Comparison of ENCODE assay signal across 8 mouse cellular contexts in genomic region chr6:77979241-77979961, GRCm38 (mm10). TPM values are rescaled to one million over a fixed set of nuclear protein-coding genes. Genes with fewer than 3 reads are reported as not detected.
A peak's percentile ranks its signal among the peaks of the same experiment; 100 is the strongest.
DNase-seq lines count a peak whose midpoint lies in the region; ATAC-seq and TF ChIP-seq lines count a peak whose summit lies in the region.

Gene Ctnna2 (minus strand): TSS chr6:77979699.

- H3K27me3 ChIP-seq in intestine, postnatal 0 days (replicated peaks; ENCODE audit: control insufficient read depth, insufficient read depth, low read length): no peaks in the 10 kb centered on the region; the same call in 1 of the 2 replicates
- no peaks in the 10 kb centered on the region for H3K27me3 ChIP-seq in midbrain, embryonic 10.5 days (ENCODE audit: low read depth, poor library complexity, severe bottlenecking)

- DNase-seq in adrenal gland, postnatal 36 days: peak; percentile 69 to 73
- DNase-seq in embryo, embryonic 11 days: peak; percentile 95
- peak; percentile 93 to 94 for DNase-seq in left cerebral cortex, postnatal 10 days (ENCODE audit: extremely low spot score in 1 of 2, low spot score in 2 of 2)
- peak; percentile 97 for DNase-seq in midbrain, embryonic 10.5 days (ENCODE audit: low spot score)
- peak; percentile 53 for DNase-seq in skeletal muscle tissue, adult 2 months (ENCODE audit: low read depth, low spot score)

- intact Hi-C loops in left cerebral cortex, postnatal 10 days (cut with DNase I): loop anchor here (10.0 kb wide), 1 partner anchor 335 kb away; no protein-coding TSS in a partner anchor

- H3K36me3 ChIP-seq in intestine, postnatal 0 days (ENCODE audit: control insufficient read depth, insufficient read depth): no peaks in the 10 kb centered on the region
- no peaks in the 10 kb centered on the region for H3K36me3 ChIP-seq in midbrain, embryonic 10.5 days

- no peaks in the 10 kb centered on the region for H3K4me1 ChIP-seq in intestine, postnatal 0 days (replicated peaks; ENCODE audit: control insufficient read depth, insufficient read depth, low read length)
- H3K4me1 ChIP-seq in midbrain, embryonic 10.5 days: peaks cover 33% of the 10 kb centered on the region

- no peaks in the 10 kb centered on the region for H3K9me3 ChIP-seq in intestine, postnatal 0 days (ENCODE audit: control insufficient read depth)
- no peaks in the 10 kb centered on the region for H3K9me3 ChIP-seq in midbrain, embryonic 10.5 days (replicated peaks)

- peak within 1 kb of the TSS; percentile 76 for H3K4me2 ChIP-seq in intestine, postnatal 0 days (replicated peaks; ENCODE audit: low read depth)

- no peak within 1 kb of the TSS for H3K27ac ChIP-seq in intestine, postnatal 0 days (ENCODE audit: low read depth, low read length)
- peak within 1 kb of the TSS; percentile 93 for H3K27ac ChIP-seq in midbrain, embryonic 10.5 days (replicated peaks)

- peak; percentile 57 for TF ChIP-seq CTCF in intestine, postnatal 0 days (IDR thresholded peaks at IDR 0.05; ENCODE audit: low read depth)

- WGBS in intestine, postnatal 0 days: 1% methylated on average over 49 of the region's 58 CpGs
- WGBS in midbrain, embryonic 10.5 days: 0% methylated on average over 48 of the region's 58 CpGs

- H3K9ac ChIP-seq in intestine, postnatal 0 days (ENCODE audit: low read depth, low read length): no peak within 1 kb of the TSS

- peak; percentile 50 for ATAC-seq in granulocyte monocyte progenitor cell, adult 5-6 weeks (replicated peaks; ENCODE audit: poor library complexity, severe bottlenecking)
- peak; percentile 79 for ATAC-seq in intestine, postnatal 0 days
- ATAC-seq in erythroid progenitor cell, adult 5-6 weeks (replicated peaks; ENCODE audit: low FRiP score, poor library complexity, severe bottlenecking): no peak

- peak within 1 kb of the TSS; percentile 38 for H3K4me3 ChIP-seq in intestine, postnatal 0 days (ENCODE audit: low read depth, low read length)
- H3K4me3 ChIP-seq in midbrain, embryonic 10.5 days: peak within 1 kb of the TSS; percentile 76

RNA-seq across cellular contexts. Expression of gene Ctnna2, which starts in this region (rescaled TPM):
- total RNA-seq in adrenal gland, postnatal 36 days (2021): 1 to 10 TPM; 1.6 to 1.7 TPM
- not detected in 2 replicates for total RNA-seq in granulocyte monocyte progenitor cell, adult 5-6 weeks (2014; fragmentation: Nextera tagmentation)
- total RNA-seq in granulocyte monocyte progenitor cell, adult 5-6 weeks (2017): not detected in 2 replicates
- 2.1 and 2.3 TPM in 2 replicates for polyA plus RNA-seq in intestine, postnatal 0 days (2015; fragmentation: Nextera tagmentation; extraction: Ambion mirVana)
- total RNA-seq in left cerebral cortex, postnatal 10 days (2021): 100 to 1,000 TPM; 153 to 158 TPM
- 21.6 and 36.8 TPM in 2 replicates for polyA plus RNA-seq in midbrain, embryonic 10.5 days (2016; fragmentation: Nextera tagmentation; extraction: Ambion mirVana)
- total RNA-seq in erythroid progenitor cell, adult 5-6 weeks (2015; ENCODE audit: low replicate concordance): not detected in 2 replicates
- total RNA-seq in erythroid progenitor cell, adult 5-6 weeks (2017; ENCODE audit: low replicate concordance): not detected in 2 replicates

Comparison
In these comparisons a context has a peak if more than half of its experiments do, and no peak if none do; other contexts are left out.
1. RNA of gene Ctnna2 (total RNA-seq): 153 to 158 TPM in left cerebral cortex, postnatal 10 days; 1.6 to 1.7 TPM in adrenal gland, postnatal 36 days, not detected in granulocyte monocyte progenitor cell, adult 5-6 weeks and not detected in erythroid progenitor cell, adult 5-6 weeks; every median in the first group is over 10 times any median in the second.
2. Peak in ATAC-seq in granulocyte monocyte progenitor cell, adult 5-6 weeks; RNA of the gene not detected or under 1 TPM.
3. Peak in every context shown above with its lines, with median percentiles within 50 percentile points of each other: DNase-seq.